Comparison of ENCODE assay signal across 31 mouse cellular contexts in the genomic region with DNA sequence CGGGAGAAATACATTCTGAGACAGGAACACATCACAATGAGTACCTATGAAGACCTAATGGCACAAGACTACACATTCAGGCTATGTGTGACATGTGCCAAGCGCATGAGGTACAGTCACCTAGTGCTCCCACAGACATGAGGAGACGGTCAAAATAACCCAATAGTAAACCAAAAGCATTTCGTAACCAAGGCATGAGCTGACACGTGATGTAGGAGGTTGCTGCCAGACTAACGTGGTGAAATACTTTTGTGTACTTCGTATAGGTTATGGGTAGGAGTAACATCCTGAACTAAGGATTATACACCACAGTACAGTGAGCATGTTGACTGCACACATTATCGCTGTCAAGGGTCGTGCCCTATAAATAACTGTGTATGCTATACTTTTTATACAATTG.
A peak's percentile ranks its signal among the peaks of the same experiment; 100 is the strongest.
DNase-seq lines count a peak whose midpoint lies in the region; ATAC-seq and TF ChIP-seq lines count a peak whose summit lies in the region.
"Had no signal": no experiment of that assay in that cellular context is flagged by ENCODE, and none has a peak within 500 bp of the region (broad histone marks: within the 10 kb centered on the region; RNA-seq: fewer than 3 reads in every experiment).

No protein-coding gene starts in this region.

- no peak overlapping the region for H3K4me3 ChIP-seq in layer of hippocampus, adult 2 months
- H3K4me3 ChIP-seq in kidney, adult 2 months (ENCODE audit: insufficient read depth, low read depth, low read length) = no peak overlapping the region
- H3K4me3 ChIP-seq: embryonic facial prominence, embryonic 13.5 days; forebrain, embryonic 12.5 days; heart, embryonic 13.5 days; hindbrain, embryonic 10.5 days; hindbrain, embryonic 15.5 days; limb, embryonic 12.5 days; midbrain, embryonic 10.5 days; midbrain, embryonic 15.5 days had no signal

- peak overlapping the region; percentile 74; the same call in 1 of the 2 replicates for H3K27ac ChIP-seq in layer of hippocampus, adult 2 months
- no peak overlapping the region for H3K27ac ChIP-seq in kidney, adult 2 months (ENCODE audit: insufficient read depth, low read depth, low read length)
- H3K27ac ChIP-seq: embryonic facial prominence, embryonic 13.5 days; forebrain, embryonic 12.5 days; heart, embryonic 13.5 days; hindbrain, embryonic 10.5 days; hindbrain, embryonic 15.5 days; kidney, postnatal 0 days; limb, embryonic 12.5 days; liver, embryonic 14.5 days; macrophage; midbrain, embryonic 10.5 days; midbrain, embryonic 15.5 days had no signal

- no peak for TF ChIP-seq POLR2A in kidney, adult 2 months (IDR thresholded peaks at IDR 0.05; ENCODE audit: low read depth, low read length)

- TF ChIP-seq CTCF in layer of hippocampus, adult 2 months (conservative IDR thresholded peaks at IDR 0.05) = no peak
- TF ChIP-seq CTCF in kidney, adult 2 months (conservative IDR thresholded peaks at IDR 0.05; ENCODE audit: insufficient read depth, insufficient read length, low read depth, low read length) = no peak

- H3K27me3 ChIP-seq in kidney, adult 2 months (replicated peaks; ENCODE audit: control insufficient read depth, insufficient read depth, low read length) = no peaks in the 10 kb centered on the region
- H3K27me3 ChIP-seq: heart, embryonic 13.5 days; midbrain, embryonic 15.5 days had no signal

- peaks cover 1% of the 10 kb centered on the region; the same call in 1 of the 2 replicates for H3K36me3 ChIP-seq in kidney, adult 2 months (ENCODE audit: control insufficient read depth, insufficient read depth, low read length)
- H3K36me3 ChIP-seq: hindbrain, embryonic 15.5 days; midbrain, embryonic 15.5 days had no signal

- H3K4me1 ChIP-seq in kidney, adult 2 months (ENCODE audit: control insufficient read depth, insufficient read depth, low read length) = no peaks in the 10 kb centered on the region

- WGBS in kidney, adult 2 months = 94% methylated on average over 9 of the region's 9 CpGs

- DNase-seq in layer of hippocampus, adult 2 months (ENCODE audit: low spot score in 2 of 2) = no peak
- no peak for DNase-seq in layer of hippocampus, adult 18-20 months (ENCODE audit: low spot score in 2 of 2)
- peak; percentile 53 for DNase-seq in lung, postnatal 36 days
- DNase-seq in lung, postnatal 4 days = no peak
- DNase-seq in frontal cortex, postnatal 14 days (ENCODE audit: low spot score in 2 of 2) = no peak
- DNase-seq in kidney, adult 2 months = no peak
- DNase-seq: adrenal gland, postnatal 25 days; cerebellum, adult 11-12 months; cerebellum, adult 9-11 months; gastrocnemius, postnatal 25 days; heart, postnatal 10 days; kidney, adult 18-20 months; kidney, postnatal 4 days; layer of hippocampus, adult 9-11 months; right cerebral cortex, adult 18-20 months; spleen, adult 18-20 months; thymus, adult 2 months; thymus, postnatal 36 days had no signal

- peak; percentile 57 for ATAC-seq in megakaryocyte progenitor cell, adult 5-6 weeks (replicated peaks; ENCODE audit: poor library complexity)
- ATAC-seq: CD4-positive, CD25-positive, alpha-beta regulatory T cell, adult 4 months; midbrain, embryonic 15.5 days had no signal
